Mouse (Mus musculus): ENCODE measurements around the gene Ptgs1.

DNA sequence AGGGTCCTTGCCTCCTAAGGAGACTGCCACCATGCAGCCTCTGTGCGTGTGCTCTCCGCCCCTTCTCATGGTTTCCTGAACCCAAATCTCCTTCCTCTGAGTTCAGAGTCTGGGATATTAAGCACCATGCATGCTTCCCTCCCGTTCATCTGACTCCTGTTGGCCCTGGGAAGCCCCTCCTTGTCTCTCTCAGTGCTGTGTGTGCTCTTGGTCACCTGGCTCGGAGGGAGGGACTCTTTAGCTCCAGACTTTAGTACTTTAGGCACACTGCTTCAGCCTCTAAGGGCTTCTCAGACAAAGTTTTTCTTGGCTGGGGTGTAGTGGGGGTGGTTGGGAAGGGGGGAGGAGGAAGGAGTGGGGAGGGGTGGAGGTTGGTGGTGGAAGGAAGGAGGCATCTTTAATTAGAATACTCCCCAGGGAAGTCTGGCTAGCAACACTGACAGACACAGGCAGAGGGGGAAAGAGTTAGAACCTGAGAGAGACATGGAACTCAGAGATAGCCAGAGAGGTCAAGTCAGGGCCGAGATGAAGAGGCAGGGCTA lies 12.5 kb upstream of the Ptgs1 start:
- no peak for TF ChIP-seq POLR2A (IDR thresholded peaks at IDR 0.05; ENCODE audit: extremely low read depth, insufficient read depth, low read length)
- TF ChIP-seq CTCF (IDR thresholded peaks at IDR 0.05; ENCODE audit: extremely low read depth, insufficient read depth, low read length): no peak

Measured in cortical plate, adult 2 months (tissue).